Mouse (Mus musculus): ENCODE data around the gene Rpl31. TPM values are rescaled to one million over a fixed set of nuclear protein-coding genes. Genes with fewer than 3 reads are reported as not detected.

Rpl31 gene
- polyA plus RNA-seq, 1 experiment from 2014 or later = 502 TPM

Other genes starting within 250 kb of the Rpl31 start
- gene Npas2, start 174.1 kb upstream of the Rpl31 start, polyA plus RNA-seq (2015; fragmentation: Nextera tagmentation; extraction: Ambion mirVana) = 1.8 and 2.7 TPM in 2 replicates
- gene Tbc1d8, start 110.9 kb downstream of the Rpl31 start, polyA plus RNA-seq (2015; fragmentation: Nextera tagmentation; extraction: Ambion mirVana) = 10.3 and 11.6 TPM in 2 replicates
- gene Cnot11, start 167.2 kb downstream of the Rpl31 start, polyA plus RNA-seq (2015; fragmentation: Nextera tagmentation; extraction: Ambion mirVana) = 8.1 and 10.5 TPM in 2 replicates
- gene Rnf149, start 209.6 kb downstream of the Rpl31 start, polyA plus RNA-seq (2015; fragmentation: Nextera tagmentation; extraction: Ambion mirVana) = 19.8 and 21.2 TPM in 2 replicates